Mouse (Mus musculus): ENCODE results near the gene Map1b. TPM values are rescaled to one million over a fixed set of nuclear protein-coding genes. Genes with fewer than 3 reads are reported as not detected.

Map1b gene
- total and polyA plus RNA-seq, 2 experiments from 2014 or later: 781 to 2,082 TPM

GRCm38 (mm10) chr13:99452444-99452843 is 63.9 kb downstream of the Map1b start:
- no peak for ATAC-seq
- Histone ChIP-seq H3K27ac (ENCODE audit: low read depth, low read length) (no peak overlapping the region), H3K4me3 (ENCODE audit: low read depth, low read length) (no peak overlapping the region), H3K9ac (no peak overlapping the region), H3K27me3 (ENCODE audit: insufficient read depth, low read length) (no peaks in the 10 kb centered on the region), H3K36me3 (ENCODE audit: insufficient read depth) (no peaks in the 10 kb centered on the region), H3K4me1 (ENCODE audit: insufficient read depth) (peaks cover 22% of the 10 kb centered on the region), H3K9me3 (ENCODE audit: low read length) (no peaks in the 10 kb centered on the region), H3K4me2 (ENCODE audit: low read depth) (no peak overlapping the region)
- WGBS: 82% methylated on average over 3 of the region's 3 CpGs
- no peak for DNase-seq
- no peak for TF ChIP-seq CTCF (IDR thresholded peaks at IDR 0.05; ENCODE audit: low read depth)

- ATAC-seq (no peak), DNase-seq (no peak)
- H3K4me1 ChIP-seq (ENCODE audit: insufficient read depth): peaks cover 33% of the 10 kb centered on the region
- TF ChIP-seq CTCF (IDR thresholded peaks at IDR 0.05; ENCODE audit: low read depth): no peak
- no peaks in the 10 kb centered on the region for H3K27me3 ChIP-seq (ENCODE audit: insufficient read depth, low read length)
- no peaks in the 10 kb centered on the region for H3K36me3 ChIP-seq (ENCODE audit: insufficient read depth)
- no peak overlapping the region for H3K27ac ChIP-seq (ENCODE audit: low read depth, low read length)
- H3K9me3 ChIP-seq (ENCODE audit: low read length): no peaks in the 10 kb centered on the region
- H3K4me3 ChIP-seq (ENCODE audit: low read depth, low read length): no peak overlapping the region
- H3K4me2 ChIP-seq (ENCODE audit: low read depth): no peak overlapping the region
- 52% methylated on average over 5 of the region's 5 CpGs for WGBS
- H3K9ac ChIP-seq: no peak overlapping the region
Measured at GRCm38 (mm10) chr13:99451276-99451675, 65.1 kb downstream of the Map1b start.

- peaks cover 36% of the 10 kb centered on the region for H3K4me1 ChIP-seq (ENCODE audit: insufficient read depth)
- ATAC-seq (no peak), DNase-seq (peak; percentile 50)
- no peak overlapping the region for H3K9ac ChIP-seq
- WGBS: 37% methylated on average over 7 of the region's 7 CpGs
- no peak for TF ChIP-seq CTCF (IDR thresholded peaks at IDR 0.05; ENCODE audit: low read depth)
- H3K27ac ChIP-seq (ENCODE audit: low read depth, low read length): no peak overlapping the region
- no peaks in the 10 kb centered on the region for H3K27me3 ChIP-seq (ENCODE audit: insufficient read depth, low read length)
- no peak overlapping the region for H3K4me2 ChIP-seq (ENCODE audit: low read depth)
- H3K36me3 ChIP-seq (ENCODE audit: insufficient read depth): 0 out of 2 replicates have a peak, but pooled peaks cover 2% of the 10 kb centered on the region
- no peaks in the 10 kb centered on the region for H3K9me3 ChIP-seq (ENCODE audit: low read length)
- H3K4me3 ChIP-seq (ENCODE audit: low read depth, low read length): no peak overlapping the region
Measured at GRCm38 (mm10) chr13:99450766-99451165, 65.6 kb downstream of the Map1b start.

GRCm38 (mm10) chr13:99449547-99449946 is 66.8 kb downstream of the Map1b start:
- no peak overlapping the region for H3K4me2 ChIP-seq (ENCODE audit: low read depth)
- no peak overlapping the region for H3K4me3 ChIP-seq (ENCODE audit: low read depth, low read length)
- H3K36me3 ChIP-seq (ENCODE audit: insufficient read depth): 0 out of 2 replicates have a peak, but pooled peaks cover 2% of the 10 kb centered on the region
- 74% methylated on average over 4 of the region's 4 CpGs for WGBS
- no peak overlapping the region for H3K27ac ChIP-seq (ENCODE audit: low read depth, low read length)
- TF ChIP-seq CTCF (IDR thresholded peaks at IDR 0.05; ENCODE audit: low read depth): no peak
- peaks cover 41% of the 10 kb centered on the region for H3K4me1 ChIP-seq (ENCODE audit: insufficient read depth)
- DNase-seq: no peak
- H3K9ac ChIP-seq: no peak overlapping the region
- no peaks in the 10 kb centered on the region for H3K9me3 ChIP-seq (ENCODE audit: low read length)
- no peak for ATAC-seq
- H3K27me3 ChIP-seq (ENCODE audit: insufficient read depth, low read length): no peaks in the 10 kb centered on the region

- Histone ChIP-seq H3K4me3 (ENCODE audit: low read depth, low read length) (no peak overlapping the region), H3K9me3 (ENCODE audit: low read length) (no peaks in the 10 kb centered on the region), H3K27ac (ENCODE audit: low read depth, low read length) (no peak overlapping the region), H3K36me3 (ENCODE audit: insufficient read depth) (0 out of 2 replicates have a peak, but pooled peaks cover 2% of the 10 kb centered on the region), H3K9ac (no peak overlapping the region), H3K27me3 (ENCODE audit: insufficient read depth, low read length) (no peaks in the 10 kb centered on the region), H3K4me1 (ENCODE audit: insufficient read depth) (peaks cover 51% of the 10 kb centered on the region), H3K4me2 (ENCODE audit: low read depth) (no peak overlapping the region)
- TF ChIP-seq CTCF (IDR thresholded peaks at IDR 0.05; ENCODE audit: low read depth): no peak
- DNase-seq: no peak
- 24% methylated on average over 4 of the region's 4 CpGs for WGBS
- no peak for ATAC-seq
Measured at GRCm38 (mm10) chr13:99448278-99448677, 68.1 kb downstream of the Map1b start.

GRCm38 (mm10) chr13:99447403-99448199 is 68.7 kb downstream of the Map1b start:
- H3K4me2 ChIP-seq (ENCODE audit: low read depth): peak overlapping the region; percentile 38
- peak overlapping the region; percentile 19; the same call in 1 of the 2 replicates for H3K4me3 ChIP-seq (ENCODE audit: low read depth, low read length)
- H3K27ac ChIP-seq (ENCODE audit: low read depth, low read length): peak overlapping the region; percentile 71
- ATAC-seq: peak; percentile 32; the same call in 1 of the 2 replicates
- peak; percentile 63 for DNase-seq
- H3K27me3 ChIP-seq (ENCODE audit: insufficient read depth, low read length): no peaks in the 10 kb centered on the region
- peak overlapping the region; percentile 44 for H3K9ac ChIP-seq
- no peak for TF ChIP-seq CTCF (IDR thresholded peaks at IDR 0.05; ENCODE audit: low read depth)
- no peaks in the 10 kb centered on the region for H3K9me3 ChIP-seq (ENCODE audit: low read length)
- 0 out of 2 replicates have a peak, but pooled peaks cover 2% of the 10 kb centered on the region for H3K36me3 ChIP-seq (ENCODE audit: insufficient read depth)
- WGBS: 8% methylated on average over 11 of the region's 11 CpGs
- peaks cover 54% of the 10 kb centered on the region for H3K4me1 ChIP-seq (ENCODE audit: insufficient read depth)

GRCm38 (mm10) chr13:99447002-99447401 is 69.3 kb downstream of the Map1b start:
- H3K27ac ChIP-seq (ENCODE audit: low read depth, low read length): peak overlapping the region; percentile 71
- no peak for TF ChIP-seq CTCF (IDR thresholded peaks at IDR 0.05; ENCODE audit: low read depth)
- DNase-seq (no peak), ATAC-seq (no peak)
- no peaks in the 10 kb centered on the region for H3K9me3 ChIP-seq (ENCODE audit: low read length)
- H3K4me2 ChIP-seq (ENCODE audit: low read depth): peak overlapping the region; percentile 38
- H3K4me3 ChIP-seq (ENCODE audit: low read depth, low read length): peak overlapping the region; percentile 19
- H3K27me3 ChIP-seq (ENCODE audit: insufficient read depth, low read length): no peaks in the 10 kb centered on the region
- 0 out of 2 replicates have a peak, but pooled peaks cover 2% of the 10 kb centered on the region for H3K36me3 ChIP-seq (ENCODE audit: insufficient read depth)
- peaks cover 57% of the 10 kb centered on the region for H3K4me1 ChIP-seq (ENCODE audit: insufficient read depth)
- WGBS: 19% methylated on average over 7 of the region's 7 CpGs
- H3K9ac ChIP-seq: peak overlapping the region; percentile 44

All from forebrain, postnatal 0 days (tissue).